Mouse (Mus musculus): ENCODE results near the gene Phlda2. TPM values are rescaled to one million over a fixed set of nuclear protein-coding genes. Genes with fewer than 3 reads are reported as not detected.

The Phlda2 gene
- polyA plus RNA-seq, 1 experiment from 2014 or later = 2.7 TPM

- H3K27me3 ChIP-seq (replicated peaks; ENCODE audit: low read depth, poor library complexity, severe bottlenecking) = peaks cover 59% of the 10 kb centered on the region
- DNase-seq (ENCODE audit: low spot score) = peak; percentile 66
- H3K36me3 ChIP-seq (replicated peaks) = no peaks in the 10 kb centered on the region
- WGBS = 13% methylated on average over 6 of the region's 6 CpGs
- H3K4me3 ChIP-seq = no peak overlapping the region
- peaks cover 57% of the 10 kb centered on the region for H3K4me1 ChIP-seq
- peak overlapping the region; percentile 51 for H3K27ac ChIP-seq (replicated peaks)
- peaks cover 18% of the 10 kb centered on the region for H3K9me3 ChIP-seq
Measured at GRCm38 (mm10) chr7:143467714-143468113, 35.2 kb downstream of the Phlda2 start.

- peaks cover 60% of the 10 kb centered on the region for H3K27me3 ChIP-seq (replicated peaks; ENCODE audit: low read depth, poor library complexity, severe bottlenecking)
Measured at GRCm38 (mm10) chr7:143466099-143466677, 36.8 kb downstream of the Phlda2 start.

GRCm38 (mm10) chr7:143464811-143465560 lies 38.0 kb downstream of the Phlda2 start:
- peaks cover 69% of the 10 kb centered on the region for H3K27me3 ChIP-seq (replicated peaks; ENCODE audit: low read depth, poor library complexity, severe bottlenecking)
- H3K4me3 ChIP-seq = peak overlapping the region; percentile 52
- peak overlapping the region; percentile 82 for H3K27ac ChIP-seq (replicated peaks)
- peaks cover 41% of the 10 kb centered on the region for H3K9me3 ChIP-seq
- WGBS = 26% methylated on average over 56 of the region's 56 CpGs
- no peaks in the 10 kb centered on the region for H3K36me3 ChIP-seq (replicated peaks)
- DNase-seq (ENCODE audit: low spot score) = peak; percentile 84
- peaks cover 82% of the 10 kb centered on the region for H3K4me1 ChIP-seq

More at GRCm38 (mm10) chr7:143466099-143466677, 36.8 kb downstream of the Phlda2 start:
- no peaks in the 10 kb centered on the region for H3K36me3 ChIP-seq (replicated peaks)
- H3K27ac ChIP-seq (replicated peaks) = 0 out of 2 replicates have a peak overlapping the region, but pooled peaks have one; percentile 82
- H3K4me1 ChIP-seq = peaks cover 72% of the 10 kb centered on the region
- peak; percentile 86 for DNase-seq (ENCODE audit: low spot score)
- no peak overlapping the region for H3K4me3 ChIP-seq
- peaks cover 29% of the 10 kb centered on the region for H3K9me3 ChIP-seq
- 33% methylated on average over 14 of the region's 14 CpGs for WGBS

- 0 out of 2 replicates have a peak, but pooled peaks cover 5% of the 10 kb centered on the region for H3K36me3 ChIP-seq (replicated peaks)
- H3K4me1 ChIP-seq = peaks cover 84% of the 10 kb centered on the region
- peak overlapping the region; percentile 82 for H3K27ac ChIP-seq (replicated peaks)
- peak; percentile 88 for DNase-seq (ENCODE audit: low spot score)
- peaks cover 51% of the 10 kb centered on the region for H3K9me3 ChIP-seq
- H3K4me3 ChIP-seq = peak overlapping the region; percentile 30; the same call in 1 of the 2 replicates
- WGBS = 33% methylated on average over 11 of the region's 11 CpGs
- peaks cover 75% of the 10 kb centered on the region for H3K27me3 ChIP-seq (replicated peaks; ENCODE audit: low read depth, poor library complexity, severe bottlenecking)
Measured at GRCm38 (mm10) chr7:143463865-143464415, 39.0 kb downstream of the Phlda2 start.

GRCm38 (mm10) chr7:143462516-143462915 lies 40.4 kb downstream of the Phlda2 start:
- H3K4me3 ChIP-seq = no peak overlapping the region
- H3K9me3 ChIP-seq = peaks cover 54% of the 10 kb centered on the region
- peaks cover 79% of the 10 kb centered on the region for H3K4me1 ChIP-seq
- peak overlapping the region; percentile 83; the same call in 1 of the 2 replicates for H3K27ac ChIP-seq (replicated peaks)
- H3K27me3 ChIP-seq (replicated peaks; ENCODE audit: low read depth, poor library complexity, severe bottlenecking) = peaks cover 77% of the 10 kb centered on the region
- peaks cover 11% of the 10 kb centered on the region; the same call in 1 of the 2 replicates for H3K36me3 ChIP-seq (replicated peaks)
- 77% methylated on average over 5 of the region's 5 CpGs for WGBS
- DNase-seq (ENCODE audit: low spot score) = no peak

GRCm38 (mm10) chr7:143461920-143462319 lies 41.0 kb downstream of the Phlda2 start:
- Histone ChIP-seq H3K9me3 (peaks cover 54% of the 10 kb centered on the region), H3K27me3 (replicated peaks; ENCODE audit: low read depth, poor library complexity, severe bottlenecking) (peaks cover 77% of the 10 kb centered on the region), H3K4me3 (peak overlapping the region; percentile 72), H3K36me3 (replicated peaks) (peaks cover 11% of the 10 kb centered on the region; the same call in 1 of the 2 replicates), H3K27ac (replicated peaks) (peak overlapping the region; percentile 83), H3K4me1 (peaks cover 73% of the 10 kb centered on the region)
- peak; percentile 58 for DNase-seq (ENCODE audit: low spot score)
- WGBS = 40% methylated on average over 11 of the region's 11 CpGs

GRCm38 (mm10) chr7:143461294-143461870 lies 41.6 kb downstream of the Phlda2 start:
- peaks cover 54% of the 10 kb centered on the region for H3K9me3 ChIP-seq
- peaks cover 77% of the 10 kb centered on the region for H3K27me3 ChIP-seq (replicated peaks; ENCODE audit: low read depth, poor library complexity, severe bottlenecking)
- peaks cover 69% of the 10 kb centered on the region for H3K4me1 ChIP-seq
- H3K36me3 ChIP-seq (replicated peaks) = peaks cover 11% of the 10 kb centered on the region; the same call in 1 of the 2 replicates
- 35% methylated on average over 32 of the region's 32 CpGs for WGBS
- H3K27ac ChIP-seq (replicated peaks) = peak overlapping the region; percentile 83
- no peak for DNase-seq (ENCODE audit: low spot score)
- H3K4me3 ChIP-seq = peak overlapping the region; percentile 72

GRCm38 (mm10) chr7:143460874-143461273 lies 42.1 kb downstream of the Phlda2 start, which contains the start of gene Cdkn1c:
Gene Cdkn1c (minus strand): TSS chr7:143461050.
- Histone ChIP-seq H3K36me3 (replicated peaks) (peaks cover 11% of the 10 kb centered on the region; the same call in 1 of the 2 replicates), H3K9me3 (peaks cover 54% of the 10 kb centered on the region), H3K4me3 (peak within 1 kb of the TSS; percentile 72), H3K27me3 (replicated peaks; ENCODE audit: low read depth, poor library complexity, severe bottlenecking) (peaks cover 77% of the 10 kb centered on the region), H3K27ac (replicated peaks) (peak within 1 kb of the TSS; percentile 88), H3K4me1 (peaks cover 64% of the 10 kb centered on the region)
- peak; percentile 96 for DNase-seq (ENCODE audit: low spot score)
- WGBS = 29% methylated on average over 48 of the region's 48 CpGs

GRCm38 (mm10) chr7:143460217-143460834 lies 42.6 kb downstream of the Phlda2 start:
- WGBS = 38% methylated on average over 60 of the region's 60 CpGs
- DNase-seq (ENCODE audit: low spot score) = no peak
- H3K27me3 ChIP-seq (replicated peaks; ENCODE audit: low read depth, poor library complexity, severe bottlenecking) = peaks cover 77% of the 10 kb centered on the region
- peak overlapping the region; percentile 72 for H3K4me3 ChIP-seq
- peaks cover 54% of the 10 kb centered on the region for H3K9me3 ChIP-seq
- H3K27ac ChIP-seq (replicated peaks) = peak overlapping the region; percentile 88
- H3K36me3 ChIP-seq (replicated peaks) = peaks cover 11% of the 10 kb centered on the region; the same call in 1 of the 2 replicates
- H3K4me1 ChIP-seq = peaks cover 58% of the 10 kb centered on the region

GRCm38 (mm10) chr7:143459332-143460211 lies 43.4 kb downstream of the Phlda2 start:
- 31% methylated on average over 100 of the region's 100 CpGs for WGBS
- H3K4me1 ChIP-seq = peaks cover 51% of the 10 kb centered on the region
- H3K9me3 ChIP-seq = peaks cover 47% of the 10 kb centered on the region
- peaks cover 70% of the 10 kb centered on the region for H3K27me3 ChIP-seq (replicated peaks; ENCODE audit: low read depth, poor library complexity, severe bottlenecking)
- H3K27ac ChIP-seq (replicated peaks) = peak overlapping the region; percentile 88
- H3K4me3 ChIP-seq = peak overlapping the region; percentile 72
- DNase-seq (ENCODE audit: low spot score) = peak; percentile 54
- H3K36me3 ChIP-seq (replicated peaks) = peaks cover 11% of the 10 kb centered on the region; the same call in 1 of the 2 replicates

- Histone ChIP-seq H3K4me1 (peaks cover 44% of the 10 kb centered on the region), H3K36me3 (replicated peaks) (peaks cover 11% of the 10 kb centered on the region; the same call in 1 of the 2 replicates), H3K4me3 (peak overlapping the region; percentile 72), H3K27ac (replicated peaks) (peak overlapping the region; percentile 88), H3K9me3 (peaks cover 41% of the 10 kb centered on the region), H3K27me3 (replicated peaks; ENCODE audit: low read depth, poor library complexity, severe bottlenecking) (peaks cover 64% of the 10 kb centered on the region)
- 22% methylated on average over 38 of the region's 38 CpGs for WGBS
- peak; percentile 41 for DNase-seq (ENCODE audit: low spot score)
Measured at GRCm38 (mm10) chr7:143458963-143459331, 44.0 kb downstream of the Phlda2 start.

Measured in embryonic facial prominence, embryonic 10.5 days (tissue).